Mouse (Mus musculus): ENCODE data around the gene Lias.

Lias gene

GRCm38 (mm10) chr5:65425251-65425650, 34.0 kb downstream of the Lias start:
- DNase-seq (ENCODE audit: low spot score), result no peak

- no peak for DNase-seq (ENCODE audit: low spot score)
These were observed 37.0 kb downstream of the Lias start for GRCm38 (mm10) chr5:65428321-65428720.

- DNase-seq (ENCODE audit: low spot score), result no peak
These were observed 38.1 kb downstream of the Lias start for GRCm38 (mm10) chr5:65429441-65429840.

GRCm38 (mm10) chr5:65434471-65435362, 43.4 kb downstream of the Lias start:
- DNase-seq (ENCODE audit: low spot score), result peak; percentile 63

- DNase-seq (ENCODE audit: low spot score), result no peak
These were observed 44.1 kb downstream of the Lias start for GRCm38 (mm10) chr5:65435363-65435805.

GRCm38 (mm10) chr5:65435806-65436561, 44.7 kb downstream of the Lias start, which contains the start of gene Ugdh:
TSS of gene Ugdh (minus strand) at chr5:65435949.
- DNase-seq (ENCODE audit: low spot score), result peak; percentile 99

- no peak for DNase-seq (ENCODE audit: low spot score)
These were observed 46.7 kb downstream of the Lias start for GRCm38 (mm10) chr5:65438041-65438440.

- no peak for DNase-seq (ENCODE audit: low spot score)
These were observed 53.7 kb downstream of the Lias start for GRCm38 (mm10) chr5:65444981-65445380.

GRCm38 (mm10) chr5:65446756-65447155, 55.5 kb downstream of the Lias start:
- no peak for DNase-seq (ENCODE audit: low spot score)

- no peak for DNase-seq (ENCODE audit: low spot score)
These were observed 56.5 kb downstream of the Lias start for GRCm38 (mm10) chr5:65447826-65448225.

GRCm38 (mm10) chr5:65448941-65449340, 57.6 kb downstream of the Lias start:
- DNase-seq (ENCODE audit: low spot score), result no peak

GRCm38 (mm10) chr5:65454771-65455170, 63.5 kb downstream of the Lias start:
- DNase-seq (ENCODE audit: low spot score), result no peak

GRCm38 (mm10) chr5:65457086-65457827, 66.0 kb downstream of the Lias start:
- DNase-seq (ENCODE audit: low spot score), result peak; percentile 41

GRCm38 (mm10) chr5:65457846-65458245, 66.5 kb downstream of the Lias start:
- DNase-seq (ENCODE audit: low spot score), result no peak

- DNase-seq (ENCODE audit: low spot score), result no peak
These were observed 68.2 kb downstream of the Lias start for GRCm38 (mm10) chr5:65459454-65459853.
